Mouse (Mus musculus) MEL (cell line): ENCODE data around the gene Zfp276. TPM values are rescaled to one million over a fixed set of nuclear protein-coding genes. Genes with fewer than 3 reads are reported as not detected.

Experiments used
- DNase-seq: peaks from one replicate; pipeline ENCODE4 v3.0.0; 2011; ENCODE audit warnings: low read depth, low spot score
- H3K27ac ChIP-seq: 2 replicates; pipeline ENCODE4 v1.5.1; 2012; ENCODE audit warnings: low read depth, mild to moderate bottlenecking, control low read depth, low read length, moderate library complexity; ENCODE audit not compliant: control insufficient read depth
- H3K27me3 ChIP-seq, 2 experiments: fragments of 150-350 bp in 1 of 2; sonication (generic) in 1 of 2; 2 replicates each; pipeline ENCODE4 v1.6.1; 2012; ENCODE audit warnings: low read length in 2 of 2, mild to moderate bottlenecking in 2 of 2, improper control_type of control experiment in 1 of 2, moderate library complexity in 1 of 2; ENCODE audit not compliant: insufficient read depth in 2 of 2, control insufficient read depth in 1 of 2
- H3K36me3 ChIP-seq, 2 experiments: 2 replicates each; pipeline ENCODE4 v1.6.1; 2012 to 2014; ENCODE audit warnings: low read length in 2 of 2, improper control_type of control experiment in 1 of 2, inconsistent platforms in 1 of 2, mild to moderate bottlenecking in 1 of 2; ENCODE audit not compliant: insufficient read depth in 2 of 2, control insufficient read depth in 1 of 2
- H3K4me1 ChIP-seq, 2 experiments: fragments of 150-350 bp in 1 of 2; sonication (generic) in 1 of 2; 2 replicates each; pipeline ENCODE4 v1.6.1; 2012; ENCODE audit warnings: low read length in 2 of 2, improper control_type of control experiment in 1 of 2, mild to moderate bottlenecking in 1 of 2; ENCODE audit not compliant: insufficient read depth in 2 of 2, control insufficient read depth in 1 of 2
- H3K4me3 ChIP-seq, 2 experiments: fragments of 150-350 bp in 1 of 2; sonication (generic) in 1 of 2; 2 replicates each; pipeline ENCODE4 v1.5.1; 2012; ENCODE audit warnings: low read depth in 2 of 2, low read length in 2 of 2, mild to moderate bottlenecking in 2 of 2, moderate library complexity in 2 of 2, control low read depth in 1 of 2, improper control_type of control experiment in 1 of 2; ENCODE audit not compliant: control insufficient read depth in 1 of 2, insufficient read depth in 1 of 2
- H3K79me2 ChIP-seq: 2 replicates; pipeline ENCODE4 v1.6.1; 2012; ENCODE audit warnings: mild to moderate bottlenecking, low read length, moderate library complexity; ENCODE audit not compliant: control insufficient read depth, poor library complexity, insufficient read depth
- H3K9ac ChIP-seq: 2 replicates; pipeline ENCODE4 v1.6.1; 2012; ENCODE audit warnings: low read depth, mild to moderate bottlenecking, control low read depth, low read length, moderate library complexity; ENCODE audit not compliant: control insufficient read depth, poor library complexity, severe bottlenecking
- H3K9me3 ChIP-seq: fragments of 150-350 bp; sonication (generic); replicated peaks from 2 replicates; pipeline ENCODE4 v1.6.1; 2012; ENCODE audit warnings: mild to moderate bottlenecking, low read length, improper control_type of control experiment, moderate library complexity; ENCODE audit not compliant: insufficient read depth
- BHLHE40 ChIP-seq: IDR thresholded peaks from 2 replicates; pipeline ENCODE4 v1.6.1; 2012; ENCODE audit warnings: low read depth, mild to moderate bottlenecking, inconsistent platforms, low read length, improper control_type of control experiment, borderline replicate concordance
- CHD2 ChIP-seq: IDR thresholded peaks from 2 replicates; pipeline ENCODE4 v1.6.1; 2011; ENCODE audit warnings: low read length, improper control_type of control experiment
- CTCF ChIP-seq, 3 experiments: IDR thresholded peaks in 2 of 3; conservative IDR thresholded peaks in 1 of 3; 2 replicates each; pipeline ENCODE4 v1.5.1; 2011 to 2012; ENCODE audit warnings: low read length in 3 of 3, low read depth in 2 of 3, mild to moderate bottlenecking in 2 of 3, improper control_type of control experiment in 1 of 3, inconsistent platforms in 1 of 3, mixed read lengths in 1 of 3, moderate library complexity in 1 of 3; ENCODE audit not compliant: control insufficient read depth in 1 of 3, insufficient read depth in 1 of 3, poor library complexity in 1 of 3, severe bottlenecking in 1 of 3
- E2F4 ChIP-seq: IDR thresholded peaks from 2 replicates; pipeline ENCODE4 v1.6.1; 2011; ENCODE audit warnings: low read depth, low read length, improper control_type of control experiment, borderline replicate concordance
- ELF1 ChIP-seq: IDR thresholded peaks from 2 replicates; pipeline ENCODE4 v1.6.1; 2014; ENCODE audit warnings: low read depth, mild to moderate bottlenecking, inconsistent platforms, low read length, improper control_type of control experiment, moderate library complexity
- ETS1 ChIP-seq: IDR thresholded peaks from 2 replicates; pipeline ENCODE4 v1.6.1; 2012; ENCODE audit warnings: low read depth, mild to moderate bottlenecking, inconsistent platforms, low read length, improper control_type of control experiment, moderate library complexity
- GABPA ChIP-seq: IDR thresholded peaks from 2 replicates; pipeline ENCODE4 v1.6.1; 2012; ENCODE audit warnings: low read depth, mild to moderate bottlenecking, inconsistent platforms, low read length, improper control_type of control experiment, moderate library complexity
- HCFC1 ChIP-seq: IDR thresholded peaks from 2 replicates; pipeline ENCODE4 v1.6.1; 2012; ENCODE audit warnings: low read depth, mild to moderate bottlenecking, inconsistent platforms, low read length, improper control_type of control experiment, moderate library complexity
- KAT2A ChIP-seq: conservative IDR thresholded peaks from 2 replicates; pipeline ENCODE4 v1.6.1; 2012; ENCODE audit warnings: low read depth, low read length, improper control_type of control experiment, inconsistent platforms
- MAZ ChIP-seq: IDR thresholded peaks from 2 replicates; pipeline ENCODE4 v1.6.1; 2012; ENCODE audit warnings: low read depth, mild to moderate bottlenecking, inconsistent platforms, low read length, improper control_type of control experiment
- MEF2A ChIP-seq: IDR thresholded peaks from 2 replicates; pipeline ENCODE4 v1.6.1; 2014; ENCODE audit warnings: low read depth, mild to moderate bottlenecking, inconsistent platforms, low read length, improper control_type of control experiment; ENCODE audit not compliant: poor library complexity, insufficient replicate concordance, severe bottlenecking; ENCODE audit errors: extremely low read depth
- MXI1 ChIP-seq: IDR thresholded peaks from 2 replicates; pipeline ENCODE4 v1.6.1; 2011; ENCODE audit warnings: mild to moderate bottlenecking, low read depth, low read length, improper control_type of control experiment
- POLR2AphosphoS2 ChIP-seq: IDR thresholded peaks from 2 replicates; pipeline ENCODE4 v1.6.1; 2011; ENCODE audit warnings: low read length, improper control_type of control experiment
- RAD21 ChIP-seq: IDR thresholded peaks from 2 replicates; pipeline ENCODE4 v1.6.1; 2011; ENCODE audit warnings: mild to moderate bottlenecking, low read depth, low read length, improper control_type of control experiment
- SIN3A ChIP-seq: IDR thresholded peaks from 2 replicates; pipeline ENCODE4 v1.6.1; 2012; ENCODE audit warnings: low read length, improper control_type of control experiment, inconsistent platforms
- SMC3 ChIP-seq: IDR thresholded peaks from 2 replicates; pipeline ENCODE4 v1.6.1; 2011; ENCODE audit warnings: low read depth, low read length, improper control_type of control experiment
- TBP ChIP-seq: IDR thresholded peaks from 2 replicates; pipeline ENCODE4 v1.8.0; 2011; ENCODE audit warnings: low read depth, low read length, improper control_type of control experiment
- USF2 ChIP-seq, 2 experiments: IDR thresholded peaks; 2 replicates each; pipeline ENCODE4 v1.6.1; 2011 to 2012; ENCODE audit warnings: improper control_type of control experiment in 2 of 2, low read length in 2 of 2, borderline replicate concordance in 1 of 2, inconsistent platforms in 1 of 2, low read depth in 1 of 2, mild to moderate bottlenecking in 1 of 2; ENCODE audit not compliant: insufficient read depth in 1 of 2
- ZMIZ1 ChIP-seq: IDR thresholded peaks from 2 replicates; pipeline ENCODE4 v1.6.1; 2012; ENCODE audit warnings: low read depth, mild to moderate bottlenecking, inconsistent platforms, low read length, improper control_type of control experiment, moderate library complexity
- ZNF384 ChIP-seq: IDR thresholded peaks from 2 replicates; pipeline ENCODE4 v1.6.1; 2012; ENCODE audit warnings: low read depth, mild to moderate bottlenecking, inconsistent platforms, low read length, improper control_type of control experiment
- polyA plus RNA-seq, 2 experiments: library from polyadenylated mRNA; stranded (reverse) in 1 of 2; unstranded in 1 of 2; fragments of >175 nt in 1 of 2; fragments of >200 nt in 1 of 2; gene quantifications; 2 replicates each; pipeline versions ENCODE4 v1.2.1 to v1.2.4; 2012; ENCODE audit warnings: low replicate concordance in 2 of 2, low read depth in 1 of 2; ENCODE audit not compliant: insufficient read length in 2 of 2, insufficient read depth in 1 of 2, missing spikeins in 1 of 2
- total RNA-seq: library from RNA; depleted of rRNA; stranded (reverse); fragments of 300-350 nt; gene quantifications from 2 replicates; pipeline ENCODE4 v1.2.3, GENCODE M21; 2012

Gene Zfp276
- total and polyA plus RNA-seq, 3 experiments, result 16.0 to 19.2 TPM; not detected in 1

DNA sequence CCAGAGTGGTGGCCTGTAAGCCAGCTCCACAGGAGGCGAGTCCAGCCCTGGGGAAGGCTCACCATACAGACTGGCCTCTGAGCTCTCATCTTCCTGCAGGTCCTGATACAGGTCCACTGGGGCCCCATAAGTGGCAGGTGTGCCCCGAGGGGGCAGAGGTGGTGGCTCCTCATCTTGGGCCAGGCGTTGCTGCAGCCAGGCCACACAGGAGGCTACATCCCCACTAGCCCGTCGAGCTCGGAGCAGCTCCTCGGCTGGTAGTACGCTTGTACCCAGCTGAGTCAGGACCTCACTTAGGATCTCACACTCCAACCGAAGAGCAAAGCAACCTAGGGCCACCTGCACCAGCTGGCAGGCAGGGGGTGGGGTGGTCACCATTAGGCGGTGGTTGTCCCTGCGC is 20.2 kb upstream of the Zfp276 start:
- no peak overlapping the region for H3K27ac ChIP-seq
- no peaks in the 10 kb centered on the region; the same call in 1 of the 2 replicates for H3K79me2 ChIP-seq
- no peaks in the 10 kb centered on the region for H3K9me3 ChIP-seq
- no peak for DNase-seq
- H3K27me3 ChIP-seq, result no peaks in the 10 kb centered on the region; a peak in 1 of 4 replicates
- TF ChIP-seq CHD2 (no peak), E2F4 (no peak), ETS1 (no peak)
- TF ChIP-seq, all 39 proteins: peak for 0
- no peak overlapping the region for H3K4me3 ChIP-seq
- peaks cover 0 to 9% of the 10 kb centered on the region in 2 experiments; a peak in 1 of 4 replicates for H3K4me1 ChIP-seq
- H3K9ac ChIP-seq, result no peak overlapping the region
- H3K36me3 ChIP-seq, result no peaks in the 10 kb centered on the region; a peak in 1 of 4 replicates

DNA sequence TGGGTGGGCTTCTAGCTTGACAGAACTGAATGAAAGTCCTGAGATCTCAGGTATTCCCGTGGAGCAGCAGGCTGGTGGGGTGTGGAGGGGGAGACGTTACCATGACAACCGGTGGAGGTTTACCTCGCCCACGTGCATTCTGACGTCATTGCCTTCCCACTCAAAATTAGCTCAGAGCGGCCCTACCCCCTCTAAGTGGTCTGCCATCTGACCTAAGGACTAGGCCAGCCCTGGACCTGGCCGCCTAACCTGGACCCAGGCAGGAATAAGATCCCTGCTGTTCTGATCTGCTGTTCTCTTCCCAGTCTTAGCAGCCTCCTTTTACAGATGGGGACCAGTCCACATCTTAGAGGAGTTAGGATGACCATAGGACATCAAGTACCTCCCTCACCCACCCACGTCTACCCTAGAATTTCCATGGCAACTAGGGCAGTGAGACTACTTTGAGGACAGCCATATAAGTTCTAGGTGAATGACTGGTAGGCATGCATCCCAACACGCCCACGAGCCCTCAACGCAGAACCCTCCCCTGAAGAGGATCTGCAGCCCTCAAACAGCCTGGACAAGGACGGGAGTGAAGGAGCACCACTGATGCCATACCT is 19.0 kb upstream of the Zfp276 start:
- peak overlapping the region; percentile 78 to 90; a peak in 3 of 4 replicates for H3K4me3 ChIP-seq
- TF ChIP-seq SMC3 (no peak), POLR2AphosphoS2 (0 out of 2 replicates have a peak, but pooled peaks have one; percentile 6)

DNA sequence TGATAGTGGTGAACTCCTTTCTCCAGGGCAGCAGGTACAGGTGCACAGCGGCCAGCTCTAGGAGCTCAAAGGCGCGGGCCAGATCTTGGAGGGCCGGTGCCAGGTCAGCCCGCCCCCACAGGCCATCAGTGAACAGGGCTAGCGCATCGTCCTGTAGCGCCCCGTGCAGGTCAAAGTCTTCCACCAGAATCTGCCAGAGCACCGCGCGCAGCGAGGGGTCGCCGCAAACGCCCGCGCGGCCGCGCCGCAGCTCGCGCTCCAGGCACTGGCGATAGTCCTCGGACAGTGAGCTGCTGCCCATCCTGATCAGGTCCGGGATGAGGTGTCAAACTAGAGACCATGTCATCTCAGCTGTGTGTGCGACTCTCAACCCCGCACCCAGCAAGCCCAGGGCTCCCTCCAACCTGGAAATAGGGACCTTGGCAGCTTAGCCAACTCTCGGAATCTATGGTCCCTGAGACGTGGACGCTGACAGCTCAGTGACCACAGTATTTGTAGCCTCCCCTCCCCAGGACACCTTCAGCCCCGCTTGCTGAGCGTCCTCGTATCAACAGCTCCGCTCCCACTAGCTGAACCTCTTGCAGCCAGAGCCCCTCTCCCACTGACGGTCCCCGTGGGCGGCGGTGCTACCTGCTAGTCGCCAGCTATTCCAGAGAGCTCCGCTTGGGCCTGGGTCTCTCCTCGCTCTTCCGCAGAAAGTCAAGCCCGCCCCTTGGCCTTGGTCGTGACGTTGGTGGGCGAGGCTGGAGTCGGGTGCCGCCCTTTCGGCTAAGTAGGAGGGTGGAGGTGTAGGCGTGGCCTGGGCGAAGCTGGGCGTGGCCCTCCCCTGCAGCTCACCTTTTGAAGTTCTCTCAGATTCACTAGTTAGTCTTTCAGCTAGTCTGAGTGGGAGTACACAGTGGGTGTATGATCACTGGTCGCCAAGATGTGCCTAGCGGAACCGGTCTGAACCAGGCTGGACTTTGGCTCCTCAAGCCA is 18.2 kb upstream of the Zfp276 start, which contains the start of gene Spata2l:
Gene Spata2l (minus strand): TSS at position 714 of the 978 bp plus-strand sequence.
- Histone ChIP-seq H3K27ac (no peak within 1 kb of the TSS), H3K4me3 (peak within 1 kb of the TSS; percentile 78 to 90), H3K9me3 (no peaks in the 10 kb centered on the region), H3K36me3 (no peaks in the 10 kb centered on the region; a peak in 1 of 4 replicates), H3K4me1 (peaks cover 0 to 9% of the 10 kb centered on the region in 2 experiments; a peak in 1 of 4 replicates), H3K27me3 (no peaks in the 10 kb centered on the region; a peak in 1 of 4 replicates), H3K9ac (peak within 1 kb of the TSS; percentile 71), H3K79me2 (no peaks in the 10 kb centered on the region; the same call in 1 of the 2 replicates)
- TF ChIP-seq KAT2A (no peak), ZMIZ1 (peak; percentile 45; the same call in 1 of the 2 replicates), RAD21 (no peak), USF2 (IDR thresholded peaks at IDR 0.05; ENCODE audit: borderline replicate concordance in 1 of 2, insufficient read depth in 1 of 2, low read depth in 1 of 2, low read length in 2 of 2) (no peak), BHLHE40 (no peak), TBP (0 out of 2 replicates have a peak, but pooled peaks have one; percentile 32), HCFC1 (peak; percentile 55; the same call in 1 of the 2 replicates), MEF2A (no peak), MAZ (no peak), GABPA (no peak), POLR2AphosphoS2 (peak; percentile 30; the same call in 1 of the 2 replicates), ZNF384 (no peak), MXI1 (peak; percentile 19; the same call in 1 of the 2 replicates), CTCF (IDR thresholded peaks at IDR 0.05 in 2 of 3, conservative IDR thresholded peaks at IDR 0.05 in 1 of 3; ENCODE audit: control insufficient read depth in 1 of 3, insufficient read depth in 1 of 3, low read depth in 2 of 3, low read length in 3 of 3, poor library complexity in 1 of 3, severe bottlenecking in 1 of 3) (peak; percentile 9 to 45 (median 39); a peak in 4 of 6 replicates), ELF1 (peak; percentile 49; the same call in 1 of the 2 replicates), SIN3A (peak; percentile 50; the same call in 1 of the 2 replicates)
- peak; percentile 92 for DNase-seq

More for the DNA sequence above, 19.0 kb upstream of the Zfp276 start:
- no peaks in the 10 kb centered on the region; a peak in 1 of 4 replicates for H3K36me3 ChIP-seq
- H3K9ac ChIP-seq, result no peak overlapping the region
- H3K9me3 ChIP-seq, result no peaks in the 10 kb centered on the region
- no peaks in the 10 kb centered on the region; a peak in 1 of 4 replicates for H3K27me3 ChIP-seq
- H3K79me2 ChIP-seq, result no peaks in the 10 kb centered on the region; the same call in 1 of the 2 replicates
- DNase-seq, result no peak
- peaks cover 0 to 9% of the 10 kb centered on the region in 2 experiments; a peak in 1 of 4 replicates for H3K4me1 ChIP-seq
- H3K27ac ChIP-seq, result no peak overlapping the region
